Mouse (Mus musculus) megakaryocyte, adult 5-6 weeks (primary cell): Measurements from ENCODE around the gene Cxcr5. TPM values are rescaled to one million over a fixed set of nuclear protein-coding genes. Genes with fewer than 3 reads are reported as not detected.

Experiments
- ATAC-seq: 2 replicates; pipeline ENCODE4 v1.8.0; 2016; ENCODE audit warnings: mild to moderate bottlenecking, inconsistent platforms; ENCODE audit not compliant: poor library complexity, severe bottlenecking
- total RNA-seq, 2 experiments: library from RNA; stranded (forward) in 1 of 2; stranded (reverse) in 1 of 2; fragments of 153-499, 151-499 nt in 1 of 2; fragments of 221-1000, 200-1000 nt in 1 of 2; gene quantifications; 2 replicates each; pipeline versions ENCODE4 v1.2.3 to v1.2.4; 2015 to 2017

Cxcr5 gene
- not detected in 2 replicates for total RNA-seq (2015)
- total RNA-seq (2017): not detected in 2 replicates

DNA sequence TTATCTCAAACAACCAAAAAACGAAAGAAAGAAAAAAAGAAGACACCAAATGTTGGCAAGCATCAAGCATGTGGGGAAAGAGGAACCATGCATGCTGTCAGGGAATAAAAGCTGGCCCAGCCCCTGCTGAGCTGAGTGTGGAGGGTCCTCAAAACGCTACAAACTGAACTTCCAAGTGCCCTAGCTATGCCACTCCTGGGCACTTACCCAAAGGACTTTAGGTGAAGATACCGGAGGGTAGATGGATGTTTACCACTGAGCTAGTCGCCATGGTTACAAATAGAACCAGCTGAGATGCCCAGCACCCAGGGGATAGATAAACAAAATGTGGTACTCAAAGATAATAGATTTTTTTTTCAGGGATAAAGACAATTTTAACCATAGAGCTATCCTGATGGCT, at the start of gene Cxcr5:
Cxcr5 (minus strand) TSS at position 281 of the 400 bp plus-strand sequence.
- ATAC-seq: no peak

DNA sequence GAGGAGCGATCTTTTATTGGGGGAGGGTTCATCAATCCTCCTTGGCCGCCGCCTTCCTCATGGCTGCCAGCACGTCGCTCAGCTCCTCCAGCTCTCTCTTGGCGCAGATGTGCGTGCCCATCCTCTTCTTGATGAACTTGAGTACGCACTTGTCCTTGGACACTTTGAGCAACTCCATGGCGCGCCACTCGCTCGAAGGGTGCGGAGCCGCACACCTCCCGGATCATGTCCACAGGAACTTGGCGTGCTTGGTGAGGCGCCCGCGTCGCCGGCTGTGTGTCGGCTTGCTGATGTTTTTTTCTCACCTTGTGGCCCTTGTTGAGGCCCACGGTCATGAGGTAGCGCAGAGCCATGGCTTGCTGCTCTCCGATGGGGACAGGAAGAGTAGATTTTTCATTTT, 48.7 kb upstream of the Cxcr5 start:
- ATAC-seq: no peak

DNA sequence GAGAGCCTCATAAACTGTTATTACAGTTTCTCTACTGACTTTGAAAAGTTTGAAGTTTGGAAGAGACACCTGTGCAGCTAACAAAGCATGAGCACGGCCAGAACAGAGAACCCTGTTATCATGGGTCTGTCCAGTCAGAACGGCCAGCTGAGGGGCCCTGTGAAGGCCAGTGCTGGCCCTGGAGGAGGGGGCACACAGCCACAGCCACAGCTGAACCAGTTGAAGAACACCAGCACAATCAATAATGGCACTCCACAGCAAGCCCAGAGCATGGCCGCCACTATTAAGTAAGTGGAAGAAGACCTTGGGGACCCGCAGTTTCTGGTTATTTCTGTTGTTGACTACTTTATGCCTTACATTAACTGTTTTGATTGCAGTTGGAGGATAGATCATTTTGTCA, 45.6 kb upstream of the Cxcr5 start:
- ATAC-seq: no peak

DNA sequence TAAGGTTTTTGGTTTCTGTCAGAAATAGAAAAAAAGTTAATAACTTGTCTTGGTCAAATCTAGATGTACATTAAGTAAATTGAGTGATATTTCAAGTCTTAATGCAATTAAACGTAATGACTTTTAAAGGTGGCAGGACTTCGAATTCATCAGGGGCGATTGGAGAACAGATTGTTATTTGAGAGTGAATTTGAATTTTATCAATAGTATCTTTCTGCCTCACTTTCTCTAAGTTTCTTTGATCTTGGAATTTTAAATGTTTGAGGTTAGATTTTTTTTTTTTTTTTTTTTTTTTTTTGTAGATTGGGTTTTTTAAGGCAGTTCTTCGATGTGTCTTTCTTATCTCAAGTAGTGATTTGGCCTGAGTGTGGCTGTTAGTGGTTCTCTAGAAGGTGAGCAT, 45.0 kb upstream of the Cxcr5 start:
- ATAC-seq: no peak

DNA sequence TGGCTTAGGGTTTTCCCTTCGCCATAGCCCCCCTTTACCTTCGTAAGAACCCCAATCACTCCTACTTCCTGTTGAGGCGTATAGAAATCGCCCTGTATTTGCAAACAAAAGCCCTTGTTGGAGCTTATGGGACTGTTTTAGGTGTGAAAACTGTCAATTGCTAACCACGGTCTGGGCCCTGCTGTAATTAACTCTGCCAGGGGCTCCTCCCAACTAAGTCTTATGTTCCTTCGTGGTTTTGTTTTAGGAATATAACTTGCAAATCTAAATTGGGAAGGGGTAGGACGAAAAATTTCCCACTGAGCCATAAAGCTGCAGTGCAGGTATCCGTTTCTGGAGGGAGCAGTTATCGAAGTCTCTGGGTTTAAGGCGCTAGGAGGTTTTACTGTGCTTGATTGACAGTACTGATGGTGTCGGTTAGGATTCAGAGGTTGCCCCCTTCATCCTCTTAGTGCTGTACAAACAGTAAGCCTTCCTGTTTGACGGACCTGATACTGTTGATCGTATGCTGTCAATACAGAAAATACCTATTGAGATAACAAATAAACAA, 44.0 kb upstream of the Cxcr5 start:
- ATAC-seq: no peak

DNA sequence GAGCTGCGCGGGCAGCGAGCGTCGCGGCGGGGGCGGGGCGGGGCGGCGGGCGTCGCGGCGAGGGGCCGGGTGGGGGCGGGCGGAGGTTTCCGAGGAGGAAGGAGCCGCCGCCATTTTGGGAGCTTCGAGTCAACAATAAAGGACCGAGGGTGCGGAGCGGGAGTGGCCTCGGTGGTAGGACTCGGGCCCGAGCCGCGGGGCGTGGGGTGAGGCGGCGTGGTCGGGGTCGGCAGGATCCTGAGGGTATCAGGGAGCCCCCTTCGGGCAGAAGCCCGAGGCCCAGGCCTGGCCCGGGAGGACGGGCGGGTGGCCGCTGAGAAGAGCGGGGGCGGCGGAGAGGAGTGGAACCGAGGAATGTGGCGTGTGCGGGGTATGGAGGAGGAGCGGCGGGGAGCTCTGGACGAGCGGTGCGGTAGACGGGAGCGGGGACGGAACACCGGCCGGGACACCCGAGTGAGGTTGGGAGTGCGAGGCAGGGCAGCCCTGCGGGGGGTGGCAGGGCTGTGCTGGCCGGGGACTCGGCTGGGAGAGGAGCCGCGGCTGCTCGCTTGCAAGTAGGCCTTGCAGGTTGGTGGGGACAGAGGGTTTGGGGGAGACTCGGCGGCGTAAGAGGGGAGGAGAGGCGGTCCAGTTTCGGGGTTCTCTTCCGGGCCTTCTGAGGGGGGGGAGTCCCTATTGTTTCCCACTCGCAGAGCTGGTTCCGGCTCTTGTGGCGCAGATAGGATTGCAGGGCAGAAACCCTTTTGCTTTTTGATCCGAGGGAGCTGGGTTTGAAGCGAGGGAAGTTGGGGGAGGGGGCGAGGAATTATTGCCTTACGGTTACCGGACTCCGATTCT, 43.3 kb upstream of the Cxcr5 start, which contains the start of gene Ddx6:
Ddx6 (plus strand) TSS at position 114 of the 837 bp plus-strand sequence.
- peak; percentile 45 for ATAC-seq

DNA sequence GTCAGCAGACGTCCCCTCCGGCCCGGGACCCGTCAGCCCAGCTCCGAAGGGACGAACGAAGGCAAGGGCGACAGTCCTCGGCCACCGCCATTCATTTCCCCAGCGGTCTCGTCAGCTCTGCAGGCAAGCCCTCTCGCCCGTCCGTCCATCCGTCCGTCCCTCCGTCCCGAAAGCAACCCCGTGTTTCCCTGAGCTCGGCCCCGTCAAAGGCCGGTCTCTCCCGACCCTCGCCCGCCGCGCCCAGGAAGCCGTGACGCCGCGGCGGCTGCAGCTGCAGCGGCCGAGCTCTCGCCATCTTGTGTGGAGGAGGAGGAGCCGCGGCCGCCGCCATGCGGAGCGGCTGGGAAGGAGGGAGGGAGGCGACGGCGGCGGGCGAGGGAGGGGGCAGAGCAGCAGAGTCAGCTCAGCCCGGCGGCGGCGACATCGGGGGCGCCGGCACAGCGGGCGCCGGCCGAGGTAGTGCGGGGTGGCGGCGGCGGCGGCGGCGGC, 42.7 kb upstream of the Cxcr5 start:
- ATAC-seq: peak; percentile 73

DNA sequence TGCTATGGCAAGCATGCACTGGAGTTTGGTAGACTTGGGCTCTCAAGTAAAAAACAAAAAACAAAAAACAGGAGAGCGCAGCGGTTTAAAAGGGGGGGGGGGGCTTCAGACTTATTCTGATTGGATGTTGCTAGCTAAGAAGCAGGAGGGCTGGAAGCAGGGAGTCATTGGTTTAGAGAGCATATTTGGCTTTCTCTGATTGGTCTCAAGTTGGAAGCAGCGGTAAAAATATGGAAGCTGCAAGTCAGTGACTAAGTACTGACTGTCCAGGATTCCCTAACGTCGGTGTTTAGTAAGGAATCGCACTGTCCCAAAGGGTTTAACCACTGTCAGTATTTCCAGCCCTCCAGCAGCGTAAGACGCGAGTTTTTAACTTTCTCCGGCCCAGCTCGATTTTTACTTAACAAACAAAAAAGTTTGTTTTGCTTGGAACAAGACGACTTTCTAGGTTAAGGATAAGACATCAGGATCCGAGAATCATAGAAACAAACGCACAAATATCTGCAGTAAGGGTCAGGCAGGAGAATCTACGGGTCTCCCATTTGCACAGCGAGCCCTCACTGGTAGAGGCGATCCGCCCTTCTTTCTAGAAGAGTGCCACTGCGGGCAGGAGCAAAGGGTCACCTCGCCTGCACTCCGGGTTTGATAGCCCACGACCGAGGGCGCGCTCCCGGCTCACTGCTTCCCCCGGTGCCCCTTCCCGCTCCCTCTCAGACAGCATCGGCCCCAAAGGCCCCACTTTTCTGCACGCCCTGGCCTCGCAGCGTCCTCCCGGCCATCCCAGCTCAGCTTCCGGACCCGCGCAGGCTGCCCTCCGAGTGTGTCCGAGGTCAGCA, 42.0 kb upstream of the Cxcr5 start:
- ATAC-seq: peak; percentile 55

DNA sequence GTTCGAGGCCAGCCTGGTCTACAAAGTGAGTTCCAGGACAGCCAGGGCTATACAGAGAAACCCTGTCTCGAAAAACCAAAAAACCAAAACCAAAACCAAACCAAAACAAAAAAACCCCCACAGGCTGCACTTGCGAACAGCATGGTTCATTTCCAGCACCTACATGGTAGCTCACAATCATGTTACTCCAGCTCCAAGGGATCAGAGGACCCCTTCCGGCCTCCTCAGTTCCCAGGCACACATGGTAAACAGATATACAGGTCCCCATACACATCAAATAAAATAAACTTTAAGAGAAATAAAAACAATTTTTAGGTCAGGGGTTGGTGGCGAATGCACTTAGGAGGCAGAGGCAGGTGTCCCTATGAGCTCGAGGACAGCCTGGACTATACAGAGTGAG, 41.1 kb upstream of the Cxcr5 start:
- ATAC-seq: no peak

DNA sequence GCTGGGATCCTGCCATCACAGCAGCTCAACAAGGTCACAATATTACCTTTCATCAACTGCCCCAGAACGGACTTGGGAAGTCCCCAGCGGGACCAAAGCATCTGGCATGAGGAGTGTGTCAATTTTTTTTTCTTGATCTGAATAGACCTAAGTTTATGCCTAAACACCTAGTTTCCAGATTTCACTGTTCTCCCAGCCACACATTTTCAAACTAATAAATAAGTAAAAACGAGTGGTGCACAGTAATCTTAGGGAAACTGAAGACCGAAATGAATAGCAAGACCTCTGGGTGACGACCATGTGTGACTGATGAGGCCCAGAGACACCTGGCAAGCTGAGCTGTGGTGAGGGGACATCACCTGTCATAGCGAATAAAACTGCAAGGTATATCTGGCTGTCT, 39.1 kb upstream of the Cxcr5 start:
- no peak for ATAC-seq

DNA sequence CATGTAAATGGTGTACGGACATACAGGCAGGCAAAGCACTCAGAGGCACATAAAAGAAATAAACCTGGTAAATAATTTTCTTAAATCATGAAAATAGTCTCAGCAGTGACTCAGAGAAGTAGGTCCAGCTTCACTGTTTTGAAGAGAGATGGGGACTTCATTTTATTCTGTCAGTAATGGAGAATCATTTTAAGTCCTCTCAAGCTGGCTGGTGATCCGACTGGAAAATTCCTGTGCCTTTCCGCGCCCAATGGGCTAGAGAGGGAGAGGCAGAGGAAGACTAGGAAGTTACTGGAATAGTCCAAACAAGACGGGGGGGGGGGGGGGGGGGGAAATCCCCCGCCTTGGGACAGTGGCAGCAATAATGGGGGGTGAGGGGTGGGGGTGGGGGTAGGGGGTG, 37.9 kb upstream of the Cxcr5 start:
- ATAC-seq: no peak

DNA sequence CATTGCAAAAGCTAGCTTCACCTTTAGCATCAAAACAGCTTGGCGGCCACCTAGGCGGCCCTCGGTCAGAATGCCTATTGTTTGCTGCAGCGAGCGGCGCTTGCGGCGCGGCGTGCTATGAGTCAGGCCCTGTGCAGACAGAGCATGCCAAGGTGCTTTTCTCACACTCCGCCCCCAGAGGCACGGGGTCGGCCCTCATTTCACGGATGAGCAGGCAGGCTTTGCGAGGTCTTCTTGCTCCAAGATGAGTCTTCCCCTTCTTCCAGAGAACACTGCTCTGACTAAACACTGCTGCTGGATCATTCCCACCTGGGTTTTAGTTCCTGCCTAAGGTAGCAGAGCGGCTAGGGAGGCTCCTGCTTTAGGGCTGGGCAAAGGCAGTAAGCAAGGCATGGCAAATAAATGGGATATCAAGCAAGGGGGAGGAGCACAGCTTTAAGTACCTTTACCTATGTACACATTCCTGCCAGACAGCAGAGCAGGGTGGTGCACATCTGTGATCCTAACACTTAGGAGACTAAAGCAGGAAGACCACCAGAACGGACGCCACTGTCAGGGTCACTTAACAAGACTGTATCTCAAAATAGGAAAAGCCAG, 37.3 kb upstream of the Cxcr5 start:
- no peak for ATAC-seq

DNA sequence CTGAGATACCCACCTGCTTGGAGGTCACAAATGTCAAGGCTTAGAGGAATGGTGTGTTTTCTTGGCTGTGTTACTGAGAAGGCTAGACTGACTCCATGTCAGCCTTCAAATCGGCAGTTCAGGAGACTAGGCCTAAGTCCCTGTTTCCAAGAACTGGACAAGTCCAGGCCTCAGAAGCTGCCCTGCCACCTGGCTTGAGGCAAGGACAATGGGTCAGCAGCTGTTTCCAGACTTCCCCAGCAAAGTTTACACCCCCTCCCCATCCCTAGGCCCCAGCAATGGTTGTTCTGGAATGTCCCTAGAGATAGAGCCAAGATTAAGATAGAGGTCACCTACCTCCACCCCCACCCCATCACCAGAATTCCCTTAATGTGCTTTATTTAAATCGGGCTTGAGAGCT, 36.1 kb upstream of the Cxcr5 start:
- ATAC-seq: no peak

DNA sequence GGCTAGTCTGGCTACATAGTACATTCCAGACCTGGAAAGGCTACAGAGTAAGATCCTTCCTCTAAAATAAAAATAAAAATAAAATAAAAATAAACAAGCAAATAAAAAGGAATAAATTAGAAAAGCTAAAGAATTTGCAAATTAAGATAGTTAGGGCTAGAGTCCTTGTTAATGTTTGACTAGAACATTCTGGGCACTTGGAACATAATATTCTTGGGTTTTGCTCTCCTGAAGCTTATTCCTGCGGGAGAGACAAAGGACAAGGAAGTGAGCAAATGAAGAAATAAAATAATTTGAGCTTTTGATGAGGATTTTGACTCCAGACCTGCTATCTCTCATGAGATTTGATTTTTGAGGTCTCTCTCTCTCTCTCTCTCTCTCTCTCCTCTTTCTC, 33.9 kb upstream of the Cxcr5 start:
- ATAC-seq: no peak

DNA sequence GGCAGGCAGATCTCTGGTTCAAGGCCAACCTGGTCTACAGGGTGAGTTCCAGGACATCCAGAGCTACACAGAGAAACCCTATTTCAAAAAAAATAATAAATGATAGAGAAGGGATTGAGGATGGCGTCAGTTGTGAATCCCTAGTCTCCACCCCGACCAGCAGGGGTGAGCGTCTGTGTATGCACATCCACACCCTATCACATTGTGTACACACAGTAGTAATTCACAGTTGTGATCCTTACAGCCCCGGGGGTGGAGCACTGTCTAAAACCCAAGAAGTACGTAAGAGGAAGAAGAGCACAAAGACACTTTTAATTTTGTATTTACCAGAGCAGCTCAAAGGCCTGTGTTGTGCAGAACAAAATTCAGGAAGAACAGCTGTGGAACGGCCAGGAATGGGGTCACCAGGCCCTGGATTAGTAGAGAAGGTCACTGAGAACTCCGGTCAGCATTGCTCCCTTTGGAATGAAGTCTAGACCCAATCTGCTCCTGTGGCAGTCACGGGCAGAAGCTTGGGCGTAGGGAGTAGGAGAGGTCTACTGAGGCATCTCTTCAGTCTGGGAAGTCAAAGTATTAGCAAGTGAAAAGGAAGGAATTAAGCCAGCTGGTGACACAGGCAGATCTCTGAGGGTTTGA, 33.3 kb upstream of the Cxcr5 start:
- ATAC-seq: no peak

DNA sequence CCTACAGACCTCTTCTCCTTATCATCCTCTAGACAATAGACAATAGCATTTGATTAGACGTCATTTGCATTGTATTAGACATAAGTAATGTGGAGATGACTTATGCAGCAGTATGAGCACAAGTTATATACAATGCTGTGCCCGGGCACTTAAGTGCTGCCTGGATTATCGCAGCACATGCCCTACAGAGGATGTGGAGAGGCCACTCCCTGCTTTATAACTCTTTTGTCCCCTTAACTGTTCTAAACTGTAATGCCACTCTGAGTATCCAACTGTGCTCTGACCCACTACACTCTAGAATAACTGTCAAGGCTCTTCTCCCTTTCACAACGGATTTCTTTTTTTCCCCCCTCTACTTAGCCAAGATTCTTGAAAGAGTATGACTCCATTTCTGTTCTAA, 32.2 kb upstream of the Cxcr5 start:
- no peak for ATAC-seq

DNA sequence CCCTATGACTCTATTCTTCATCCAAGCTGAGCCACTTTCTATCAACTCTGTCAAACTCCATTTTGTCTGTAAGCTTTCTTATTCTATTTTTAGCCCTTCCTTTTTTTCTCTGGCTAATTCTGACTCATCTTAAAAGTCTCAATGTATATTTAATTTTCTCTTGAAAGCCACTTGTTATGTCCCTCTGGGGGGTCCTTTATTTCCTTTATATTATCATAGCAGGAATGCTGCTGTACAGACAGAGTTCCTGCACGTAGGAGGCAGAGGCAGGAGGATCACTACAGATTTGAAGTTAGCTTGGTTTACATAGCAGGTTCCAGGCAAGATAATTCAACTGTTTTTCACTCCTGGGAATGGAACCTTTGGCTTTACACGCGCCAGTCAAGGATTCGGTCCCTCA, 31.5 kb upstream of the Cxcr5 start:
- no peak for ATAC-seq

DNA sequence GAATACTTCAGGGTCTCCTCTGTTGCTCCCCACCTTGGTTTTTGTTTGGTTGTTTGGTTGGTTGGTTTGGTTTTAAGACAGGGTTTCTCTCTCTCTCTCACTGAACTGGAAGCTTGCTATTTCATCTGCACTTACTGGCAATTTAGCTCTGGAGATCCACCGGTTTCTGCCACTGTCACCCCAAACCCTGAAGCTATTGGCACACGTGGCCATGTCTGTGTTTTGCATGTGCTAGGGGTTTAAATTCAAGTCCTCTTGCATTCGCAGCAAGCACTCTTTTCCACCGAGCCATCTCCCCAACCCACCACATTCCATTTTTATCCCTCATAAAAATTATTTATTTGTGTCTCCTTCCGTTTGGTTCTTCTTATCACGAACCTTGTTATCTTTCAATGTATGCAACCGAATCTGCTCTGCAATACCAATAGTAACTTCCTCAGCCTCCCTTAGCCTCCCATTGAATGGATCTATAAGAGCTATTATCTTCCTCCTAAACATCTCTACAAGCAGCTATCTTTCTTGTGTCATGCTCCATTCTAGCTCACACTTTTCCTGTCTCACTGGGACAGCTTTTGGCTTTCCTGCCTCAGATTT, 30.0 kb upstream of the Cxcr5 start:
- ATAC-seq: no peak

DNA sequence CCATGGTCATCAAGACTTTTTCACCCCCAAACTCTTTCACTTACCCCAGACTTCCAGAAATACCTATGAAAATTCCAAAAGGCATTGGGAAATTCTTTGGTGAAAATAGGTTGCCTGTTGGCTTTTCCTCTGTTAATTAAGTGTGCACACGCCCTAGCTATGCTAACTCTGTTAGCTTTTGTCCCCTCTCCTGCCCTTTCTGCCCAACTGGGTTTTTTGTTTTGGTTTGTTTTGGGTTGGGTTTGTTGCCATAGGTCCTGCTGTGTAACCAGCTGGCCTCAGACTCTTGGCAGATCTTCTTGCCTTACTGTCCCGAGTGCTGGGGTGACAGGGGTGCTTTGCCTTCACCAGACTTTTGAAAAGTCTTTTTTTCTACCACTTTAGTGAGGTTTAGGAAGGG, 29.3 kb upstream of the Cxcr5 start:
- no peak for ATAC-seq

DNA sequence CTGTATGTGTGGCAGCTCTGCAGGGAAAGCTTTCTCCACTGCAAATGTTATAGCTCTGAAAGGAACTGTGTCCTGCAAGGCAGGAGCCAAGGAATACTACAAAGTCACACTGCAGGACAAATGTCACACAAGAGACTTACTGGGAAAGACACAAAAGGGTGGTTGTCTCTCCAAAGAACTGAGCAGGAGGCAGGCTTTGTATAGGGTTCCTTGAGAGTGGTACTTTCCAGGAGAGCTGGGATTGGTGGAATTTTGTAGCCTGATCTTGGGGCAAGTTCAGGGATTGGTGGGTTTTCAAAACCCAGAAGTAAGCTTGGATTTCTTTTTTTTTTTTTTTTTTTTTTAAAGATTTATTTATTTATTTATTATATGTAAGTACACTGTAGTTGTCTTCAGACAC, 27.4 kb upstream of the Cxcr5 start:
- ATAC-seq: no peak
